Mouse (Mus musculus) inflammation-experienced regulatory T-cells (primary cell): ENCODE data around the gene Tead2. TPM values are rescaled to one million over a fixed set of nuclear protein-coding genes. Genes with fewer than 3 reads are reported as not detected.

ENCODE experiments used
- polyA plus RNA-seq, 2 experiments: library from polyadenylated mRNA; unstranded; fragments of 100-300 nt; shearing (Covaris generic); gene quantifications; one replicate each; pipeline ENCODE4 v1.2.1; 2017

Tead2 gene
- 1 to 10 TPM; 3.8 to 5.8 TPM for polyA plus RNA-seq

GRCm38 (mm10) chr7:45215673-45216441, at the start of gene Tead2:
TSS of gene Tead2 (plus strand) at chr7:45215753.

DNA sequence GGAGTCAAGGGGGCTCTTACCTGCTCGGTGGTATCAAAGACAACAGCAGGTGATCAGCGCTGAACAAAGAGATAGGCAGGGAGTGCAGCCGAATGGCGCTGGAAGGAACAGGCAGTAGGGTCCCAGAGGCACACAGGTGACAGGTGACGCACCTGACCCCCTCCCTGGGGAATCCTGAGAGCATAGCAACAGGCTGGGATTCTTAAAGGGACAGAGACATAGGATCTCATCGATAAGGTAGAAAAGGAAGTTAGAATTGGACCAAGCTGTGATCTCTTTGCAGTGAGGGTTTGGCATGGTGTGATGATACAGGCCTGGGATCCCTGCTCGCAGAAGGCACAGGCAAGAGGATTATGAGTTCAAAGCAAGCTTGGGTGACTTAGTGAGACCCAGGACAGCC, 36.1 kb upstream of the Tead2 start, which contains the start of gene Gfy:
TSS of gene Gfy (minus strand) at position 101 of the 400 bp plus-strand sequence.

DNA sequence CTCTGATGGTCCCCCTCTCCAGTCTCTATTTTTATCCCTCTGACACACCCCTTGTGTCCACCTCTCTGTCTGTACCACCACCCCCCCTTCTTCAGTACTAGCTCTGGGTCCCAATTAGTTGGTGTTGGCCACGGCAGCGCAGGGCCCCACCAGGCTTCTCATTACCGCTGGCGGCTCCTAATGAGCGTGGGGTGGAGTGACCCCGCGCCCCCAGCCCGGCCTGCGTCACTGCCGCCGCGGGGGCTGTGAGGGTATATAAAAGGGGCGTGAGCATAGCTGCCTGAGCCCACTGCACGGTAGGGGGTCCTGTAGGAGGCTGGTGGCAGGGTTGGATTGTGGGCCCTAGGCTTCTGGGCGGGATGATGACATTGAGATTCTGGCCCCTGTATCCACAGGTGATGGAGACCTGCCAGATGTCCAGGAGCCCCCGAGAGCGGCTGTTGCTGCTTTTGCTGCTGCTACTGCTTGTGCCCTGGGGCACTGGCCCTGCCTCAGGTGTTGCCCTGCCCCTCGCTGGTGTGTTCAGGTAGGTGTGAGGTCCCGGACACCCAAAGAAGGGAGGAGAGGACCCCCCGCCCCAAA, 34.6 kb upstream of the Tead2 start, which contains the start of gene Pth2:
TSS of gene Pth2 (plus strand) at position 100 of the 582 bp plus-strand sequence.

GRCm38 (mm10) chr7:45204380-45205143, 11.0 kb upstream of the Tead2 start, which contains the start of gene Ccdc155:
TSS of gene Ccdc155 (minus strand) at chr7:45204892.

GRCm38 (mm10) chr7:45211851-45212251, 3.7 kb upstream of the Tead2 start, which contains the start of gene Dkkl1:
TSS of gene Dkkl1 (minus strand) at chr7:45212147.

DNA sequence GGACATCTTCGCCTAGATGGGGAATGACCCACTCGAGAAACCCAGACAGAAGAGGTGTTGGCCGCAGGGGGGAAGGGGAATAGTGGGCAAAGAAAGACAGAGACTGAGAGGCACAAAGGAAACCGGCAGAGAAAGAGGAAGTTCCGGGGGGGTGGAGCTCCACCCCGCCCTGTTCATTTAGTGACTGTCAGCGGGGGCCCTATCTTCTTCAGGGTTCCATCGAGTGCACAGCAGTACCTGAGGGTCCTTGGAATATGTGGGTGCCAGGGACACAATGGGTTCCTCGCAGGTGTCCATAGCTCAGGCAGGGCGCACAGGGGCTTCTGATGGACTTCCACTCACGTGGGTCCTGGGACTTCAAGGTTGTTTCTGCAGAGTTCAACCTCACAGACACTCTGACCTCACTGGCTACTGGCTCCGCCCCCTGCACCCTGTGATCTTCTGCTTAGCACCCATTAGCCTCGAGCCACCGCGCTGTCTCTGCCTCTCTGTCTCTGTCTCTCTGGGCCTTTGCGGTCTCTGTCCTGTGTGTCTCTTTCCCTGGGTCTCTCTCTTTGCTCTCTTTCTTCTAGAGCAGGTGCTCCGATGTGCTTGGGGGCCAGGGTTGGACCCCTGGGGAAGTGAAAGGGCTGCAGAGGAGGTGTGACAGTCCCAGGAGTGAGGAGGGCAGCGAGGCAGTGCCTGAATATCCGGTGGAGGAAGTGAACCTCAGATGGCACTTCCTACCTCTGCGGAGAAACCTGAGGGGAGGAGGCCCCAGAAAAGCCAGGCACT, 23.4 kb downstream of the Tead2 start, which contains the start of gene Cd37:
TSS of gene Cd37 (minus strand) at position 393 of the 774 bp plus-strand sequence.

DNA sequence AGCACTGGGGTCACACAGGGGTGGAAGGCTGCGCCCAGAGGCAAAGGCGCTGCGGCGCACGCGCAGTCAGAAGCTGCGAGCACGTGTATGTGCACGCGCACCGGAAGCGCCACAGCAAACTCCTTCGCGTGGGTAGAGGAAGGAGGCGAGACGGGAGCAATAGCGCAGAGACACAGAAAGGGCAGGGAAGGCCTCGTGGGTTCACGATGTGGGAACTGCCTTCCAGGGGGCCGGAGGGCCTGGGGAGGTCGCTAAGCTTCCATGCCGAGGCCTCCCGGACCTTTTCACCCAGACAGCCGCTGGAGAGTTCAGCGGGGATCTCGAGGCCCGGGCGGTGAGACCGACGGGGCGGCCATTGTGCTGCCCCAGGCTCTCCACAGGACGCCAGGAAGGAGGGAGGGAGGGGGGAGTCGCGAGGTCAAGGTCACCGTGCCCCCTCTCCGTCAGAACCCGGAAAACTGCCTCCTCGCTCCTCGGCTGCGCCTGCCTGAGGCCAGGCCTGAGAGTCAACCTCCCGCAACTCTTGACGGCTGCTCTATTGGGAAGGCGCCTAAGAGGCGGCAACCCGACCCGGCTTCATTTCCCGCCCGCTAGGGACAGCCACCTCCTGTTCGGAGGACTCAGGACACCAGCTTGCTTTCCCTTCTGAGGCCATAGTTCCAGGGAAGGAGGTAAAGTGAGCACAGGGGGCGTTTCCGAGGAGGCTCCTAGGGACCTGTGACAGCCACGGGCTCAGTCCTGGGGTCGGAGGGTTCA, 25.3 kb downstream of the Tead2 start, which contains the start of gene Slc6a16:
TSS of gene Slc6a16 (plus strand) at position 453 of the 756 bp plus-strand sequence.

GRCm38 (mm10) chr7:45277136-45277760, 61.7 kb downstream of the Tead2 start, which contains the start of gene Slc6a21:
TSS of gene Slc6a21 (plus strand) at chr7:45277513.

Other genes with a start within 250 kb of the Tead2 start
- gene Cpt1c, start 240.9 kb upstream of the Tead2 start, polyA plus RNA-seq = 1 to 10 TPM; 1.7 to 2.5 TPM
- gene Prmt1, start 229.2 kb upstream of the Tead2 start, polyA plus RNA-seq = 100 to 1,000 TPM; 148 to 162 TPM
- gene Irf3, start 218.1 kb upstream of the Tead2 start, polyA plus RNA-seq = 100 to 1,000 TPM; 224 to 233 TPM
- 10 to 100 TPM; 23.6 to 30.4 TPM for gene Bcl2l12, start 217.0 kb upstream of the Tead2 start, polyA plus RNA-seq
- gene Scaf1, start 199.4 kb upstream of the Tead2 start, polyA plus RNA-seq = 10 to 100 TPM; 34.5 to 35.4 TPM
- gene Rras, start 197.8 kb upstream of the Tead2 start, polyA plus RNA-seq = 10 to 100 TPM; 30.9 to 34.3 TPM
- gene Prr12, start 162.9 kb upstream of the Tead2 start, polyA plus RNA-seq = 1 to 10 TPM; 2.2 to 4.1 TPM
- gene Nosip, start 153.3 kb upstream of the Tead2 start, polyA plus RNA-seq = 100 to 1,000 TPM in 1 of 2 experiments, 10 to 100 TPM in 1; 99.4 to 115 TPM
- gene Prrg2, start 153.1 kb upstream of the Tead2 start, polyA plus RNA-seq = 1 to 10 TPM; 2.7 to 4.1 TPM
- 10 to 100 TPM in 1 of 2 experiments, 1 to 10 TPM in 1; 3.5 to 13.7 TPM for gene Rcn3, start 123.5 kb upstream of the Tead2 start, polyA plus RNA-seq
- 1 to 10 TPM; 1.1 to 5.2 TPM for gene Fcgrt, start 111.9 kb upstream of the Tead2 start, polyA plus RNA-seq
- gene Rps11, start 91.3 kb upstream of the Tead2 start, polyA plus RNA-seq = 1,000 to 10,000 TPM; 2,095 to 2,158 TPM
- 1,000 to 10,000 TPM; 2,041 to 2,586 TPM for gene Rpl13a, start 87.0 kb upstream of the Tead2 start, polyA plus RNA-seq
- not detected for gene Gm45713, start 79.5 kb upstream of the Tead2 start, polyA plus RNA-seq
- gene Flt3l, start 79.3 kb upstream of the Tead2 start, polyA plus RNA-seq = 100 to 1,000 TPM; 207 to 313 TPM
- 10 to 100 TPM; 53.5 to 57.9 TPM for gene Pih1d1, start 61.5 kb upstream of the Tead2 start, polyA plus RNA-seq
- 10 to 100 TPM; 50.3 to 78.2 TPM for gene Aldh16a1, start 61.2 kb upstream of the Tead2 start, polyA plus RNA-seq
- under 1 TPM in 1 of 2 experiments, not detected in 1; 0.16 TPM for gene Slc17a7, start 51.8 kb upstream of the Tead2 start, polyA plus RNA-seq
- not detected for gene Gfy, start 36.2 kb upstream of the Tead2 start, polyA plus RNA-seq
- not detected for gene Pth2, start 34.8 kb upstream of the Tead2 start, polyA plus RNA-seq
- under 1 TPM; 0.24 to 0.70 TPM for gene Ccdc155, start 10.9 kb upstream of the Tead2 start, polyA plus RNA-seq
- 10 to 100 TPM; 23.4 to 31.7 TPM for gene Dkkl1, start 3.6 kb upstream of the Tead2 start, polyA plus RNA-seq
- gene Cd37, start 23.4 kb downstream of the Tead2 start, polyA plus RNA-seq = 100 to 1,000 TPM; 565 to 611 TPM
- gene Slc6a16, start 25.3 kb downstream of the Tead2 start, polyA plus RNA-seq = under 1 TPM in 1 of 2 experiments, not detected in 1; 0.40 TPM
- gene Slc6a21, start 61.8 kb downstream of the Tead2 start, polyA plus RNA-seq = under 1 TPM; 0.18 to 0.38 TPM
- gene Trpm4, start 118.0 kb downstream of the Tead2 start, polyA plus RNA-seq = 10 to 100 TPM in 1 of 2 experiments, 1 to 10 TPM in 1; 9.5 to 13.8 TPM
- not detected for gene Hrc, start 119.5 kb downstream of the Tead2 start, polyA plus RNA-seq
- under 1 TPM; 0.36 to 0.60 TPM for gene Ppfia3, start 151.3 kb downstream of the Tead2 start, polyA plus RNA-seq
- under 1 TPM in 1 of 2 experiments, not detected in 1; 0.90 TPM for gene Lin7b, start 154.8 kb downstream of the Tead2 start, polyA plus RNA-seq
- 100 to 1,000 TPM; 192 to 196 TPM for gene Snrnp70, start 180.0 kb downstream of the Tead2 start, polyA plus RNA-seq
- under 1 TPM in 1 of 2 experiments, not detected in 1; 0.17 TPM for gene Kcna7, start 189.9 kb downstream of the Tead2 start, polyA plus RNA-seq
- under 1 TPM; 0.71 to 0.96 TPM for gene Ntf5, start 197.9 kb downstream of the Tead2 start, polyA plus RNA-seq
- gene Lhb, start 205.1 kb downstream of the Tead2 start, polyA plus RNA-seq = not detected
- 10 to 100 TPM; 14.1 to 14.9 TPM for gene Gys1, start 219.1 kb downstream of the Tead2 start, polyA plus RNA-seq
- gene Ruvbl2, start 222.3 kb downstream of the Tead2 start, polyA plus RNA-seq = 10 to 100 TPM; 62.1 to 62.7 TPM
- 1,000 to 10,000 TPM; 1,804 to 2,248 TPM for gene Ftl1, start 244.1 kb downstream of the Tead2 start, polyA plus RNA-seq